Mouse (Mus musculus) MEL (cell line): ENCODE results near the gene Cyp4f14.

Experiments used
- CTCF ChIP-seq, 3 experiments: IDR thresholded peaks in 2 of 3; conservative IDR thresholded peaks in 1 of 3; 2 replicates each; pipeline ENCODE4 v1.5.1; 2011 to 2012; ENCODE audit warnings: low read length in 3 of 3, low read depth in 2 of 3, mild to moderate bottlenecking in 2 of 3, improper control_type of control experiment in 1 of 3, inconsistent platforms in 1 of 3, mixed read lengths in 1 of 3, moderate library complexity in 1 of 3; ENCODE audit not compliant: control insufficient read depth in 1 of 3, insufficient read depth in 1 of 3, poor library complexity in 1 of 3, severe bottlenecking in 1 of 3
- EP300 ChIP-seq, 2 experiments: IDR thresholded peaks; 2 replicates each; pipeline ENCODE4 v1.6.1; 2011; ENCODE audit warnings: improper control_type of control experiment in 2 of 2, low read length in 2 of 2, low read depth in 1 of 2, mild to moderate bottlenecking in 1 of 2
- GATA1 ChIP-seq: IDR thresholded peaks from 2 replicates; pipeline ENCODE4 v1.6.1; 2011; ENCODE audit warnings: low read depth, low read length, improper control_type of control experiment
- MAFK ChIP-seq: IDR thresholded peaks from 2 replicates; pipeline ENCODE4 v1.6.1; 2011; ENCODE audit warnings: low read depth, mild to moderate bottlenecking, low read length, improper control_type of control experiment, borderline replicate concordance
- MAZ ChIP-seq: IDR thresholded peaks from 2 replicates; pipeline ENCODE4 v1.6.1; 2012; ENCODE audit warnings: low read depth, mild to moderate bottlenecking, inconsistent platforms, low read length, improper control_type of control experiment
- POLR2A ChIP-seq, 2 experiments: IDR thresholded peaks; 2 replicates each; pipeline ENCODE4 v1.6.1; 2011 to 2012; ENCODE audit warnings: low read length in 2 of 2, mild to moderate bottlenecking in 2 of 2, control low read depth in 1 of 2, improper control_type of control experiment in 1 of 2, low read depth in 1 of 2, moderate library complexity in 1 of 2; ENCODE audit not compliant: control insufficient read depth in 1 of 2, insufficient read depth in 1 of 2, poor library complexity in 1 of 2
- SMC3 ChIP-seq: IDR thresholded peaks from 2 replicates; pipeline ENCODE4 v1.6.1; 2011; ENCODE audit warnings: low read depth, low read length, improper control_type of control experiment
- TCF12 ChIP-seq: IDR thresholded peaks from 2 replicates; pipeline ENCODE4 v1.6.1; 2014; ENCODE audit warnings: low read depth, mild to moderate bottlenecking, inconsistent platforms, low read length, improper control_type of control experiment, moderate library complexity
- USF1 ChIP-seq: IDR thresholded peaks from 2 replicates; pipeline ENCODE4 v1.6.1; 2014; ENCODE audit warnings: low read depth, mild to moderate bottlenecking, inconsistent platforms, low read length, improper control_type of control experiment, moderate library complexity

GRCm38 (mm10) chr17:32917131-32917530 lies at the start of gene Cyp4f14:
- TF ChIP-seq CTCF (IDR thresholded peaks at IDR 0.05 in 2 of 3, conservative IDR thresholded peaks at IDR 0.05 in 1 of 3; ENCODE audit: control insufficient read depth in 1 of 3, insufficient read depth in 1 of 3, low read depth in 2 of 3, low read length in 3 of 3, poor library complexity in 1 of 3, severe bottlenecking in 1 of 3) (no peak), EP300 (IDR thresholded peaks at IDR 0.05; ENCODE audit: low read depth in 1 of 2, low read length in 2 of 2) (no peak), MAFK (no peak), POLR2A (IDR thresholded peaks at IDR 0.05; ENCODE audit: control insufficient read depth in 1 of 2, insufficient read depth in 1 of 2, low read depth in 1 of 2, low read length in 2 of 2, poor library complexity in 1 of 2) (no peak), MAZ (no peak), SMC3 (no peak), GATA1 (no peak), USF1 (no peak), TCF12 (no peak)
